ENCODE assay signal across 8 mouse cellular contexts in genomic region chr17:28521920-28522319, GRCm38 (mm10). TPM values are rescaled to one million over a fixed set of nuclear protein-coding genes. Genes with fewer than 3 reads are reported as not detected.
DNase-seq lines count a peak whose midpoint lies in the region; ATAC-seq and TF ChIP-seq lines count a peak whose summit lies in the region.

No protein-coding gene starts in this region.

- H3K27me3 ChIP-seq in cerebellum, adult 2 months (ENCODE audit: control insufficient read depth, insufficient read depth, low read length) = no peaks in the 10 kb centered on the region
- H3K27me3 ChIP-seq in neural tube, embryonic 12.5 days (replicated peaks) = peaks cover 37% of the 10 kb centered on the region
- H3K27me3 ChIP-seq in stomach, embryonic 14.5 days (ENCODE audit: control insufficient read depth, insufficient read depth, low read length) = no peaks in the 10 kb centered on the region

- H3K4me1 ChIP-seq in cerebellum, adult 2 months (ENCODE audit: control insufficient read depth, insufficient read depth, low read length) = peaks cover 3% of the 10 kb centered on the region; the same call in 1 of the 2 replicates
- H3K4me1 ChIP-seq in neural tube, embryonic 12.5 days = peaks cover 25% of the 10 kb centered on the region
- peaks cover 17% of the 10 kb centered on the region; the same call in 1 of the 2 replicates for H3K4me1 ChIP-seq in stomach, embryonic 14.5 days (ENCODE audit: control insufficient read depth, insufficient read depth, low read length)

- no peak for DNase-seq in cerebellum, adult 2 months
- DNase-seq in neural tube, embryonic 10.5 days (ENCODE audit: extremely low spot score, low spot score) = no peak
- DNase-seq in kidney, postnatal 14 days = peak; percentile 46
- DNase-seq in MN1 (ENCODE audit: low spot score) = no peak
- no peak for DNase-seq in right cerebral cortex, postnatal 4 days

- H3K9ac ChIP-seq in neural tube, embryonic 12.5 days = no peak overlapping the region
- no peak overlapping the region for H3K9ac ChIP-seq in stomach, embryonic 14.5 days (replicated peaks; ENCODE audit: low read depth, low read length)

- TF ChIP-seq CTCF in cerebellum, adult 2 months (IDR thresholded peaks at IDR 0.05; ENCODE audit: borderline replicate concordance, insufficient read depth, low read depth, low read length) = no peak

- ATAC-seq in cerebellum, adult (ENCODE audit: insufficient number of reproducible peaks, low FRiP score, low TSS enrichment) = no peak
- no peak for ATAC-seq in neural tube, embryonic 12.5 days (ENCODE audit: low FRiP score, low read depth)
- no peak for ATAC-seq in stomach, embryonic 14.5 days (ENCODE audit: insufficient number of reproducible peaks, insufficient read depth, low FRiP score, low read depth)

- H3K4me3 ChIP-seq in cerebellum, adult 2 months (replicated peaks; ENCODE audit: insufficient read depth, low read depth, low read length) = peak overlapping the region; percentile 91
- H3K4me3 ChIP-seq in neural tube, embryonic 12.5 days = no peak overlapping the region
- H3K4me3 ChIP-seq in stomach, embryonic 14.5 days (ENCODE audit: low read depth, low read length) = 0 out of 2 replicates have a peak overlapping the region, but pooled peaks have one; percentile 63

- no peaks in the 10 kb centered on the region for H3K9me3 ChIP-seq in neural tube, embryonic 12.5 days
- no peaks in the 10 kb centered on the region for H3K9me3 ChIP-seq in stomach, embryonic 14.5 days (ENCODE audit: control insufficient read depth, low read depth, low read length)

- peak overlapping the region; percentile 15; the same call in 1 of the 2 replicates for H3K27ac ChIP-seq in cerebellum, adult 2 months (ENCODE audit: insufficient read depth, low read length)
- H3K27ac ChIP-seq in neural tube, embryonic 12.5 days = no peak overlapping the region
- no peak overlapping the region for H3K27ac ChIP-seq in stomach, embryonic 14.5 days (ENCODE audit: low read length)

- H3K4me2 ChIP-seq in neural tube, embryonic 12.5 days (replicated peaks) = peak overlapping the region; percentile 96
- peak overlapping the region; percentile 91 for H3K4me2 ChIP-seq in stomach, embryonic 14.5 days (replicated peaks; ENCODE audit: low read depth, low read length)

- TF ChIP-seq POLR2A in cerebellum, adult 2 months (IDR thresholded peaks at IDR 0.05; ENCODE audit: borderline replicate concordance, insufficient read depth, low read length) = no peak

- WGBS in cerebellum, adult 2 months = 40% methylated on average over 6 of the region's 6 CpGs
- WGBS in neural tube, embryonic 12.5 days = 30% methylated on average over 6 of the region's 6 CpGs
- 44% methylated on average over 6 of the region's 6 CpGs for WGBS in stomach, embryonic 14.5 days

- no peaks in the 10 kb centered on the region for H3K36me3 ChIP-seq in neural tube, embryonic 12.5 days
- no peaks in the 10 kb centered on the region for H3K36me3 ChIP-seq in stomach, embryonic 14.5 days (ENCODE audit: control insufficient read depth, insufficient read depth, low read length)

RNA-seq across cellular contexts. Expression of gene Fkbp5, which starts 4.6 kb away (rescaled TPM):
- 8.6 and 8.9 TPM in 2 replicates for polyA plus RNA-seq in cerebellum, adult 2 months (2012; rRNA removed)
- 34.1 and 35.1 TPM in 2 replicates for polyA plus RNA-seq in neural tube, embryonic 12.5 days (2016; fragmentation: Nextera tagmentation; extraction: Ambion mirVana)
- polyA plus RNA-seq in stomach, embryonic 14.5 days (2014; fragmentation: Nextera tagmentation; extraction: Ambion mirVana) = 7.1 TPM in 2 replicates

RNA-seq across cellular contexts. Expression of gene Armc12, which starts 8.7 kb away (rescaled TPM):
- polyA plus RNA-seq in cerebellum, adult 2 months (2012; rRNA removed) = not detected in 2 replicates
- polyA plus RNA-seq in neural tube, embryonic 12.5 days (2016; fragmentation: Nextera tagmentation; extraction: Ambion mirVana) = not detected in 2 replicates
- not detected in 2 replicates for polyA plus RNA-seq in stomach, embryonic 14.5 days (2014; fragmentation: Nextera tagmentation; extraction: Ambion mirVana)

RNA-seq across cellular contexts. Expression of gene Clpsl2, which starts 27.3 kb away (rescaled TPM):
- polyA plus RNA-seq in cerebellum, adult 2 months (2012; rRNA removed) = not detected in 2 replicates
- polyA plus RNA-seq in neural tube, embryonic 12.5 days (2016; fragmentation: Nextera tagmentation; extraction: Ambion mirVana) = not detected in 2 replicates
- not detected in 2 replicates for polyA plus RNA-seq in stomach, embryonic 14.5 days (2014; fragmentation: Nextera tagmentation; extraction: Ambion mirVana)

RNA-seq across cellular contexts. Expression of gene Clps, which starts 38.6 kb away (rescaled TPM):
- 0.28 TPM in 1 of 2 replicates, not detected in the other for polyA plus RNA-seq in cerebellum, adult 2 months (2012; rRNA removed)
- polyA plus RNA-seq in neural tube, embryonic 12.5 days (2016; fragmentation: Nextera tagmentation; extraction: Ambion mirVana) = not detected in 2 replicates
- polyA plus RNA-seq in stomach, embryonic 14.5 days (2014; fragmentation: Nextera tagmentation; extraction: Ambion mirVana) = 47.2 and 236 TPM in 2 replicates

RNA-seq across cellular contexts. Expression of gene Lhfpl5, which starts 53.5 kb away (rescaled TPM):
- 17.8 and 20.4 TPM in 2 replicates for polyA plus RNA-seq in cerebellum, adult 2 months (2012; rRNA removed)
- 3.5 and 3.9 TPM in 2 replicates for polyA plus RNA-seq in neural tube, embryonic 12.5 days (2016; fragmentation: Nextera tagmentation; extraction: Ambion mirVana)
- 1.5 TPM in 2 replicates for polyA plus RNA-seq in stomach, embryonic 14.5 days (2014; fragmentation: Nextera tagmentation; extraction: Ambion mirVana)
